Mouse (Mus musculus) cerebellum, postnatal 36 days (tissue): ENCODE results near the gene Cacna1c.

ENCODE experiments used
- DNase-seq, 2 experiments: peaks; one replicate each; pipeline ENCODE4 v3.0.0; 2021 to 2022; ENCODE audit warnings: mixed read lengths in 2 of 2

Gene Cacna1c

DNA sequence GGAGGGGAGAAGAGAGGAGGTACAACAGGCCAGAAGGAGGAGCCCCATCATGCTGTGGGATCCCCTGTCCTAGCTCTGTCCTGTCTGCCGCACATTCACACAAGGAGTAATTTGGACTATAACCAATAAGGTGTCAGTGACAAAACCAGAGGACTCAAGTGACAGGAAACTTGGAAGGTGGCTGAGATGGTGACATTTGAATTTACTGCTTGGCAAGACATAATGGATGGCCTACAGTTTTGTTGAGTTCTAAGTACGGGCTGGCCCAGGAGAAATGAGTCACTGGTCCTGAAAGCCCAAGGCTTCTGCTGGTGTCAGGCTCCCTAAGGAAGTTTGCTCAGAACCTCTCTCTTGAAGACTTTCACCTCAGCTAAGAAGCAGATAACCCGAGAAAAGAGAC is 196.0 kb downstream of the Cacna1c start:
- DNase-seq: no peak

DNA sequence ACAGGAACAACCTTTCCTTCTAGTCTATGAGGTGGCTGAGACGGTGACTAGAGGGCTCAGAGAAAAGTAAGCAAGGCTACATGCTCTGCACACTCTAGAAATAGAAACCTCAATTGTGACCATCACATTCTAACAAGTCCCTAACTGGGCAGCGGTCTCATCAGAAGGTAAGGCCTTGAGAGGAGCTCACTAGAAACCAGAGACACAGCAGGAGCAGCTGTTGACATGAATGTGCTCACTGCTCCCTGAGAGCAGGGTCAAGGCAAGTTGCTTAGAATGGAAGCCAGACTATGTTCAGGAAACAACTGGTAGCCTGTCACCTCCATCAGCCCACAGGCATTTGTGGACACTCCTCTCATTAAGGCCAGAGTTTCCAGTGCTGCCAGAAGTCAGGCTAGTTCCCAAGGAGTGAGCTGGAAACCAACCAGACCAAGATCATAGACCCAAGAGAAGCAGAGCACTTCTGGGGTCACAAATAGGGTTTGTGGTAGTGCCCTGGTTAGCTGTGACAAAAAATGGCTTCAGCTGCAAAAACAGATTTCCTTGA is 196.8 kb downstream of the Cacna1c start:
- DNase-seq: no peak

DNA sequence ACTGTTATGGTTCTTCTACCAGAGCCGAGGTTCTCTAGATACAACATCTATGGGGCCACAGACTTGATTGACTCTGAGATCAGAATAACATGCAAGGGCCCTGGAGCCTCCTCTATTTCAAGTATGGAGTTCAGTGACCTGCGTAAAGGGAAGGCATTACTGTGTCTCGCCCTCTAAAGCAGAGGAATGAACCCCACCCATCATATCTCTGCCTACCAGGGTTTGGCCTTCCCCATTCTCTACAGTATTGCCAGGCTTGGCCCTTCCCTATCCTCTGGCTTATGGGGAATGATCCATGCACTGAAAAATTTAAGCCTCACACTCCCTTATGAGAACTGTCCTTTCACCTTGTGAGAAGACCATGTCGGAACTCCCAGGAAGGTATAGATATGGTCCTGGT is 198.8 kb downstream of the Cacna1c start:
- DNase-seq: no peak

DNA sequence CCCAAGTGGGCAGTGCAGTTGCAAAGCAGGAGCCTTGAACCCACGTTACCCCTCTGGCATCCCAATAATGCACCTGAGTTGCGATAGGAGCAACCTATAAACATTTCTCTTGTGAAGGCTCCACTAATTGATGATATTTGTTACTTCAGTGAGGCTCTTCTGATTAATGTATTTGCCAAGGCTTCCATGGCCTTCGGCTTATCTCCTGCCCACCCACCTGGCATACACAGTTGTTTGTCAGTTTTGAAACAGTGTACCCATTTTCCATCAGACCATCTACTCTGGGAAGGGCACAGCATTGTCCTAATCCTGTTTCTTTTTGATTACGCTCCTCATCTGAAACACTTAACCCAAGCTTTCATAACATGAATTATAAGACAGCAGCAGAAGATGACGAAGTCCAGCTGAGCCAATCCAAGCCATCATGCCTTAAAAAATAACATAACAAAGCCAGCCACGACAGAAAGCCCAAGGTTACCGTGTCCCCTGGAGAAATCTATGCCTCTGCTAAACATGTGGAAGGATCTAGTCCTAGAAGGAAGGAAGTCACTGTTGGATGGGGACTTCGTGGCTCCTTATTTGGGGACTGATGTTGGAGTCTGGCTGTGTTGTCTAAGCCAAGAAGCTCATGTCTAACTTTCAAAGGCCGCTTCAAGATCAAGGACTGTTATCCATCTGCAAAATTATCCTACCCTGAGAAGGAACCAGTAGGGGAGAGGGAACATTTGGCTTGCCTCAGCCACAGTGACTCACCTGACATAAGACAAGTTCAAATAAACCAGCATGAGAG is 201.8 kb downstream of the Cacna1c start:
- no peak for DNase-seq

DNA sequence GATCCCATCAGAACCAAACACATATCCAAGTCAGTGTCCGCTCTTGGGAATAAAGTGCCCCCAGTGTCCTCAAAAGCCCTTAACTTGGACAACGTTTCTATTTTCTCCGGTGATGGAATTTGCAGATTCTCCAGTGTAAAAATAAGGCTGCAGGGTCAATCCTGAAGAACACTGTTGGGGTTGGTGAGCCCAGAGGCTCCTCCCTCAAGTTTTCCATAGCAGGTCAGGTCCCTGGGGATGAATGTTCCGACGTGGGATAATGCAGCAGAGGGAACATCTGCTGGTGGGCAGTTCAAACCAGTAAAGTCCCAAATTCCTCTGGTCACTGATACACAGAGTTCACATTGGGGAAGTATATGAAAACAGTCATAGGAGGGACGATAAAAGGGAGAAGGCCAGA is 203.8 kb downstream of the Cacna1c start:
- no peak for DNase-seq

DNA sequence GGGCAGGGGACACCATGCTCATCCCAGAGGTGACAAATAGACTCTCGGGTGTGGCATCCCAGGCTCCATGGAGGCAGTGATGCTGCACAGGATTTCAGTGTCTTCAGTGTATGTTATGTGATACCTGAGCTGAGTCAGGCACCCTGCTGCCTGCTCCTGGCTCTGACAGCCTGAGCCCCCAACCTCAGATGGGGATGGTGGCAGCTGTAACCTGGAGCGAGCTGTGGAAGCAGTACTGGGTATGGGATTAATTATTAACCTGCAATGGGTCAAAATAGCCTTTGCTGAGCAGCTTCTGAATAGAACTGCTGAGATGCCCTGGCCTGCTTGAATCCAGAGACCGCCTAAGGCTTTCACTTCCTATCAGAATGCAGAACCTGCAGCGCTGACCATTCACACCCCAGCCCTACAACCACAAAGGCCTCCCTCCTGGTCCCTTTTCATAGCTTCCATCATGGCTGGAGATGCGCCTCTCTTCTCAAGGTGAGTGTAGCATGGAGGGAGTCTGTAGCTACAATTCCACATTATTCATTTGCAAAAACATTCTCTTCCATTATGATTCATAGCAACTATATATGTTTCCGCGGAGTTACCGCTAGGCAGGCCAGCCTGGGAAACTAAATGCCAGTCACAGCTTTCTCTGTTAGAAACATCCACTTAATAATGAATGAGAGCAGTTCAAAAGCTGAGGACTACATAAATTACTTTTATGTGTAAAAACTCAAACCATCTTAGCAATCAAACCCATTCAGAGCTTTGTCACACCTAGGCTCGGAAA is 206.0 kb downstream of the Cacna1c start:
- DNase-seq: no peak

DNA sequence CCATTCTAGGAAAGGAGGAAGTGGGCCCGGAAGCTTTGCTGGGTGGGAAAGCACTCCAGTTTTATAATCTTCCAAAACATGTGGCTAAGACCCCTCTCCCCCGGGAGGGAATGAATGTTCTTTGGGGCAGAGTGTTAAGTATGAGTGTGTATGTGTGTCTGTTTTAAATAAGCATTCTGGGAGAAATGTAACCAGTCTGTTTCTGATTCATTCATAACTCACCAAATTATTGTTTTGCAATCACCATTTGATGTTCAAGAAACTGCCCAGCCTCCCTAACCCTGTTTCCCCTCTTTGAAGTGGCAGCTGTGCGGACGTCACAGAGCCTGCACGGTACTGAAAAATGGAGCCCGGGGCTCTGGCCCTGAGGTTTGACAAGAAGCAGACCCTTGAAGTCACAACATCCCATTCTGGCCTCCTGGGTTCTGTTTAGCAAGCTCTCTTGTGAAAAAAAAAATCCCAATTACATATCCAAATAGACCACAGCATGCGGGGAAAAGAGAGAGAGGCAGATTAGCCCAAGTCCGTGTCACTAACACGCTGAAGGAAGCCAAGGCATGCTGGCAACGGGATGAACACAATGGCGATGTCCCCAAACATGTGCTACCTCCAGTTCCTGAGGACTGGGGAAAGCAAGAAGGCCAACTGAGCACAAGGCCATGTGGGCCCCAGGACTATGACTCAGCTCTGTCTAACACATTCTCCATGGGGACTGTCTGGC is 211.9 kb downstream of the Cacna1c start:
- peak; percentile 41 to 45 for DNase-seq

DNA sequence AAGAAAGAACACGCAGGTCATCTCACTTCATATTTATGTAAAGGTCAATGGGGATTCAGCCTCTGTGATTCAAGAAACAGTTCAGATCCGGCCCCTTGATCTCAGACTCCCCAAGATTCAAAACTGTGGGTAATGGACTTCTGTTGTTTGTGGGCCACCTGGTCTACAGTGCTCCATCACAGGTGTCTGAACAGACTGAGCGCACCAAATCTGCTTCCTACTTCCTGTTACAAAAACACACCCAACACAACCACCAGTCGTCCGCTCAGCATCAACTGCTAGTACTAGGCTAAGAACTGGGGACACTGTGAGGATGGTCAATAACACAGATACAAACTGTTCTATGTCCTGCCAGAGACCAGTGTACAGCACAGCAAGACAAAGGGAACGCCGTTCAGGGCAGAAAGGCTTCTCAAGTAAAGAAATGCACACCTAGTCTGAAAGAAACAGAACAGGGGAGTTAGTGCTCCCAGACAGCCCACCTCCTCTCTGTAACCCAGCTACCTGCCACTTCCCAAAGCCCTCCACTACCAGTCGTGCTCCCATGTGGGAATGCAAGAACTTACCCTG is 212.7 kb downstream of the Cacna1c start:
- no peak for DNase-seq

DNA sequence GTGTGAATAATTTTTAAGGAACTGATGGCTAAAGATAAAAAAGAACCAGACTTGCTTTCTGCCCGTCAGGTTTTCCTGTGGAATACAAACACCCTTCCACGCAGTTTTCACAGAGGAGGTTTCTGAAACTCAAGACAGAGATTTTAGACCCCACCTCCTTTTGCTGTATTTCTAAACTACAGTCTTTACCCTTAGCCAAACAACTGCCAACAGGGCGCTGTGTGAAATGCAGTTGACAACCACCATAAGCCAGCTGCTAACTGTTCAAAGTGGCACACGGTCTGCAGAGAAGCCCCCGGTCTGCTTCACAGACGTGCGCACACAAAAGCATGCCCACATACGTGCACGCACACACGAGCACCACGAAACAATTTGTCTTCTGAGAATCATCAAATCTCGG is 216.0 kb downstream of the Cacna1c start:
- no peak for DNase-seq

DNA sequence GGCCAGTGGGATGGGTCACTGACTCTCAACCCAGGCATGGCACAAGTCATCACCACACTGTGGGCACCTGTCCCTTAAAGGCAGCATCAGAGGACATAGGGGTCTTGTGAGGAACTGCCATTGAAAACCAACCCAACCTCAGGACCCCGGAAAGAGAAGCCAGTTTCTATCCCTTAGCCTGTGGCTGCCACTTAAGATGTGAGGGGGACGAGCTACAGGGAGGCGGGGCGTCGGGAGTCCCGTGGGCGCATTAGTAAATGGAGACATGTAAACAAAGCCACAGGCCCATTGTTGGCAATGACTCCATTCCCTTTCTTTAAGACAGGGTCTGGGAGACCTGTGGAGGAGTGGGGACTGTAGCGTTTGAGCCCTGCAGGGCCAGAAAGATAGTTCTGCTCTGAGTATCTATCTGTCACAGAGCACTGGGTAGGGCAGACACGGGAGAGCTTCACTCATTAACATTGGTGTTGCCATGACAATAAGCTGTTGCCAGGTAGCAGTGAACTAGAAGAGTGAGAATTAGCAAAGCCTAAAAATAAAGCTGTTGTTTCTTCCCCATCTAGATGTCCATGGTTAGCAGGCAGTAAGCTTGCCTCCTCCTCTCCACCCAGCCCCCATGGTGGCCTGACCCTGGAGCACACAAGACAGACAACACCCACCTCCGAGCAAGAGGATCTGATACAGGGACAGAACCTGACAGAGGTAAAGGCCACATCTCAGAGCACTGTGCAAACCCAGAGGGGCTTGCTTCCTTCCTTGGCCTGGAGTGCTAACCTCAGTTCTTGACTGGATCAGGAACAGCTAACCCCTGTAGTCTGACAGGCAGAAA is 218.6 kb downstream of the Cacna1c start:
- no peak for DNase-seq

DNA sequence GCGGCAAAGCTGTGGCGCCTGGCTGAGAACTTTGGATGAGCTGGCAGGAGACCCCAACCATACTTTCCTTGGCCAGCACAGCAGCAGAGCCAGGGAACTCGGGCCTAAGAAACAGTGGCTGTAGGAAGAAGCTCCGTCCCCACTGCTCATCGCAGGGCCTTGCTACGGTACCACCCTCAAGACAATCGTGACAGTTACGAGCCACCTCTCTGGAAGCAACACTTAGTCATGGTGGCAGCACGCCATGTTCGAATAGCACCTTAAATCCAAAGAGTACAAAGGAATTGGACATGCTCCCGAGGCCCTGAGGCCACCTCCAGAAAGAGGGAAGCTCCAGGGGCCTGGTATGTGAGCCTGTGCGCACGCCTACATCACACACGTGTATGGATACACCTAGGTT is 219.6 kb downstream of the Cacna1c start:
- no peak for DNase-seq

DNA sequence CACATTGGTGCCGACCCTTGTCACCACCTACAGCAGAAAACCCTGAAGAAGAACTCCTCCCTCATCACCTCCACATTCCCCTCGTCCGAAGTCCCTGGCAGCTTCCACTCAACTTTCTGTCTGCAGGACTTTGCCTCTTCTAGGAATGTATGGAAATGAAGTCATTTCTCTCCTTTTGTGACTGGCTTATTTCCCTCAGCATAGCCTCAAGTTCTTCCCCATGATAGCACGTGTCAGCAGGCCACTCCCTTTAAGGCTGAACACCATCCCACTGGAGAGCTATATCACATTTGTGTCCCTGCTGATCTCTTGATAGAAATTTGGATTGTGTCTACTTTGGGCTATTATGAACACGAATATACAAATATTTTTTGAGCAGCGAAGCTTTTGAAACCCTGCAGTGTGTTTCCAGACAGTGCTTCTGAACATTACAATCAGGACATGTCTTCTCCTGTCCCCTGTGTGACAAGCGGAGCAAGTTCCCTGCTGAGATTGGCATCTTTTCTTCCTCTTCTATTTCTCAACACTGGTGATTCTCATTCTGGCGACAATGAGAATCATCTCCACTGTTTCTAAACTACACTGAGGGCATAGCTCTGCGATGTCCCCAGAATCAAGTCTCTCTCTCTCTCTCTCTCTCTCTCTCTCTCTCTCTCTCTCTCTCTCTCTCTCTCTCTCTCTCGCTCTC is 224.2 kb downstream of the Cacna1c start:
- no peak for DNase-seq

DNA sequence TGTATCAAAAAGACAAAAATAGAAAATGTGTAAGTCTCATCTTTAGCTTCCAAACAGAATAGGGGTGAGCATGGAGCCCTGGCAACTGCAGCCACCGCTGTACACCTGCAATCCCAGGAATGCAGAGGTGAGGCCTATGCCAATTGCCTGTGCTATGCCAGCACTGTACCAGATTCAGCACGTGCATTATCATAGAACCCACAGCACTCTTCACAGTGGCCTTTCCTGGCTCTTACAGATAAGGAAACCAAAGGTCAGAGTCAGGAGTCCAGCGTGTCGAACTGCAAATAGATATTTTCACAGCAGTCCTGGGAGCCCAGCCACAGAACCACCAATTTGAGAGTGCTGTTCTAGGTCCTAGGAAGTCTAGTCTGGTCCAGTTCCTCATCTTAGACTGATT is 227.4 kb downstream of the Cacna1c start:
- no peak for DNase-seq

DNA sequence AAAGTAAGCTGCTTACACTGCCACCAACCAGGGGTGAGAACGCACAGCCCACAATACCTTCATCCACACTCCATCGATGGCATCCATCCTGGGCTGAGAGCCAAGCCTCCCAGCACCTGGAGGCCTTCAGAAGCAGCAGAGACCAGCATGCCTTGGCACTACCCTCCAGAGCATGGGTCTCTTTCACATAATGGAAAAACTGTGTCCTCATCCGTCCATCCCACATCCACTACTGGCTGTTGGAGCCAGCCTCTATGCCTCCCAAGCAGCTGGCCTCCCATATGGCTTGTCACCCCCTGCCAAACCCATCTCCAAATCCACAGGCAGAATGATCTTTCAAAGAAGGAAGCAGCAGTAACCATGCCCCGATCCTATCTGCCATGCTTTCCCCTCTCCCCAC is 229.3 kb downstream of the Cacna1c start:
- peak; percentile 66 for DNase-seq

DNA sequence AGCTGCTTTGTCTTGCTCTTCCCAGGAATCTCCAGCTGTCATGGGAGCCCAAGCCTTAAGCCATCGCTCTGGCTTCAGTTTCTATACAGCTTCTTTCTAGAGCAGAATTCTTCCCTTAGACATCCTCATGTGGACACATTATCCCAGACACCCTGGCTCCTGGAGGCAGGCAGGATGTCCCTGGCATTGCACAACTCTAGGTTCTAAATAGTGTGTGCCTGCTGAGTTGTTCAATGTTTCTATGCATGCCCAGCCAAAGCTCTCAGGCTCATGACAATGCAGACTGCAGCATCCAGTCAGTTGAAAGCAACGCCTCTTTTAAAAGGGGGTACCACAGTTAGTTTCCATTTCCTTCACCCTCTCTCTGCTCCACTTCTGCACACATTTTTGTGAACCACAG is 230.6 kb downstream of the Cacna1c start:
- no peak for DNase-seq

DNA sequence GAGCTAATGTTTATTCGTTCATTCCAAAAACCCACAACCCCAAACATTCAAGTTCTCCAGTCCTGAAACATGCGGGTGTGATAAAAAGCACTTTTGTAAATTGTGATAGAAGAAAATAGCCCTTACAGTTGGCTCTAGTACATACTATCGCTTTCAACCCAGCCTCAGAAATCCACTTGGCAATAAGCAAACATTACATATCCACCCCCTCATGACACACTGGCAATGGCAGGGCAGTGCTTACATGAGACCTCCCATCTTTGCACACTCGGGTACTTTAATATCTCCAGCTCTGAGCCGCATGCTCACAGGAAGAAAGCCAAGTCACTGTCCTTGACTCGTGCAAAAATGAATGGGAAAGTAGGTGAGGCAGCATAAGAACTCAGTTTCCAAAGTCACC is 232.4 kb downstream of the Cacna1c start:
- no peak for DNase-seq

DNA sequence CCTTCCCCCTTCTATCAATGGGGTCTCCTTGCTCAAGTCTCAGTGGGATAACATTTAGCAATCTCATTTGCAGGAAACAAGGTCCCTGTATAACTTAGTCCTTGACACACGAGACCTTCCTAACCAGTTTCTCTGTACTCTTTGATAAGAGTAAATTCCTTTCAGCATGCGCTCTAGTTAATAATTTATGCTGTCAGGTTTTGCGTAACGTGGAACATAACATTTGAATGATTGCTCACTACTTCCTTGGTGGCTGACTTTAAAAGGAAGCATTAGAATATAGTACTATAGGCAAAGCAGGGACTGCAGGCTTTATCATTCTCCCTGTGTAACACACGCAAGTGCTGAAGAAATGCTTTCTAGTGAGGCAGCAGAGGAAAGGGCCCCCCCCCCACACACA is 232.9 kb downstream of the Cacna1c start:
- DNase-seq: no peak

DNA sequence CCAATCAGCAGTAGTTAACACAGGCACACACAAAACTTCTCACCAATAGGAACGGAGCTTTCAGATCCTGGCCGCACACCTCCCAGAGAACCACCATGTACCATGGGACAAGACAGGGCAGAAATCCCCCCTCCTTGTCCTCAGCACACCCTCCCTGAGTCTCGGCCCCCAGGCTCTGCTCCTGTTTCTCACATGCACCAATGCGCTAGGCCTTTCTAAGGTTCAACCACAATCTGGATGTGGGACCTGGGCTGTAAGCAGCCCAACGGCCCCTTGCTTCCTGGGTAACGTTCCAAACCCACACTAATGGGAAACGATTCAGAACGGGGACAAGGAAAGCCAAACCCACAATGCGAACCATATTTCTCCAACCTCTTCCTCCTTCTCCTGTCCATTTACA is 237.7 kb downstream of the Cacna1c start:
- no peak for DNase-seq

DNA sequence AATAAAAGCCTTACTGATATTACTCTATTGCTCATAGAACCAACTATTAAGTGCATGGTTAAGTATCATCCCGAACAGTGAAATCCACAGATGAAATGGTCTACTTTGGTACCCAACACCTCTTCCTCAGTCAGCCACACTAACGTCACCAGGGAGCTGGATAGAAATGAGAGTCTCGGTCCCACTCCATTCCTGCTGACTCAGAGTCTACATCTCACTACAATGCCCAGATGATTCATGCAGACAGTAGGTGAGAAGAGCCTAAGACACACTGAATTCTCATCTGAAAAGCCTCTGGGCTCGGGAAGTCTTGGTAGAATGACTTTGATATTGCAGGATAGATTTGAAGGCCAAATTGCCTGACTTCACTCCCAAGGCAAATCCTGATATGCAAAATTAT is 240.0 kb downstream of the Cacna1c start:
- no peak for DNase-seq

DNA sequence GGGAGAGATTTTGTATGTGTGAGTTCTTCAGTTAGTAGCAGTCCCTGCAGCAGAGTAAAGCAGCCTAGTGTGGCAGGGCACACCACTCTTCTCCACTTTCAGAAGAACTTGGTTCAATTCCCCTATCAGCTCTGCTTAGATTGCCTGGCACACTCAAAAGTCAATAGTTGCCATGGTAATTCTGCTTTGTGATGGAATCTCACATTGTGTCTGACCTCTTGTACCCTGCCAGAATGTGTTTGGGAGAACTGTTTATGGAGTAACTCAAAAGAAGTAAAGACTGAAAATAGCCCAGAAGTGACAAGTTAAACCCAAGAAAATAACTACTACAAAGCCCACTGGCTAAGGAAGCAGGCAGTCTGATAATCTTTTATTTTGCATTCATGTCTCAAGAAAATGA is 240.4 kb downstream of the Cacna1c start:
- DNase-seq: no peak

DNA sequence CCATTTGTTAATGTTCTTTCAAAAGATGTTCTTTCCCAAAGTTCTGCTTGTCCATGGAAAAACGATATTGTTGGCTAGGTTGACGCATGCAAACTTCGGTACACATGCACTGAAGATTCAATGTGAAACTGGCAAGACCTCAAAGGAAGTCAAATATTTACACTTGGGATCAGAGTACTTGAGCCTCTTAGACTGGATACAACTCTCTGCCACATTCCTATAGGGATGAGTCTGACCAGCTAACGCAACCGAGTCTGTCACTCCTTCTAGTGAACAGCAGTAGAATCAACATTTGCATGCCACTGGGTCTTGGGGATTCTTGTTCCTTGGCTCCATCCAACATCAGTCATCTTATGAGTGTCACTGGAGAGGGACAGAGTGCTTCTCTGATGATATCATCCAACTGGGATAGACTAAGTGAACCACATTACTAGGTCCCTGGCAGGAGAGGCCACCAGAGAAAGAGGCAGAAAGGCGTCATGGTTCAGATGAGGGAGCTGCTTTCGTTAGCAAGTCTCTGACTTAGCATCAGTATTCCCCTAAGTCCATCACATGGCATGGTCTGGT is 241.1 kb downstream of the Cacna1c start:
- no peak for DNase-seq
